Mouse (Mus musculus) adrenal gland, postnatal 14 days (tissue): Measurements from ENCODE around the gene Carmil3. TPM values are rescaled to one million over a fixed set of nuclear protein-coding genes. Genes with fewer than 3 reads are reported as not detected.
A peak's percentile ranks its signal among the peaks of the same experiment; 100 is the strongest.

Experiments
- DNase-seq: peaks from one replicate; pipeline ENCODE4 v3.0.0; 2021; ENCODE audit warnings: mixed read lengths
- total RNA-seq: library from RNA; stranded (reverse); gene quantifications from 2 replicates; pipeline ENCODE4 v1.2.3, GENCODE M21; 2021

Carmil3 gene
- total RNA-seq, 1 experiment from 2014 or later = 6.9 TPM

DNA sequence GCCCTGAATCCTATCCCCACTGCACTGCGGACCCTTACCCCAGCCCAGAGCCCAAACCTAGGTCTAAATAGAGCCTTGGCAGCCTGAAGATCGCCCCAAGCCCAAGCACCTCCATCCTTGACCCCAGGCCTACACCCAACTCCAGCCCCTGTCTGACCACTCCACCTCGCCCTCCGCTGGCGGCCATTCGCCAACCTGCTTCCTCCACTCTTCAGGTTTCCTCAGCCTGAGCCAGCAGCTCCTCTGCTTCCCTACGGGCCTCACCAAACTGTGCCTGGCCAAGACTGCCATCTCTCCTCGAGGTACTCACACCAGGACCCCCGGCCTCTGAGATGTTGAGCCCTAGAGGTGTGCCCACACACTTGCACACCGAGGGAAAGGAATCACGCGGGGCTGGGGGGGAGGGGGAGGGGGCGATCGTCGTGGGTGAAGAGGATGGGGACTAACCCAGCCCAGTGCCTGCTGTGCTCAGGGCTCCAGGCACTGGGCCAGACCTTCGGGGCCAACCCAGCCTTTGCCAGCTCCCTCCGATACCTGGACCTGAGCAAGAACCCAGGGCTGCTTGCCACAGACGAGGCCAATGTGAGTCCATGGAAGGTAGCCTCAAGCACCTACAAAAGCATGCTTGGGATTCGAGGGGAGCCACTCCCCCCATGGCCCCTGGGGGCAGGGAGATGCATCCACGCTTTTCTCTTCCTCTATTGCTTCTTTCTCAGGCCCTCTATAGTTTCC is 5.2 kb downstream of the Carmil3 start:
- DNase-seq = no peak

DNA sequence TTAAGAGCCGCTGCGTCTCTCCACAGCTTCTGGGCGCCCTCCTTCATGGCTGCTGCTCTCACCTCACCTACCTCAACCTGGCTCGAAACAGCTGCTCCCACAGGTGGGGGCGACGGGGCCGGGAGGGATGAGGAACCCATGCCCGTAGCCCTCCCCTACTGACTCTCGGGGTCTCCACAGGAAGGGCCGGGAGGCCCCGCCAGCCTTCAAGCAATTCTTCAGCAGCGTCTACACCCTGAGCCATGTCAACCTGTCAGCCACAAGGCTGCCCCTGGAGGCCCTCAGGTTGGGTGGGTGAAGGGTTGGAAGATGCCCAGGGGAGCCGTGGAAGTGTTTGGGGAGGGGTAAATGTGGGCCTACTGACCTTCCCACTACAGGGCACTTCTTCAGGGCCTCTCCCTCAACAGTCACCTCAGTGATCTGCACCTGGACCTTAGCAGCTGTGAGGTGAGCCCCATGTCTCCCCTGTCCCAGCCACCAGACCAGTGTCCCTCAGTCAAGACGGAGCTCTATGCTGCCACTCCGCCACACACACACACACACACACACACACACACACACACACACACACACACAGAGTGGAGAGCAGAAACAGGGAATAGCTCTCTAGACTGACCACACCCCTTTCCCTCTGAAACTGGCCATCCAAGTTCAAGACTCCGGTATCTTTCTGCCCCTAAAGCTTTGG is 6.5 kb downstream of the Carmil3 start:
- no peak for DNase-seq

DNA sequence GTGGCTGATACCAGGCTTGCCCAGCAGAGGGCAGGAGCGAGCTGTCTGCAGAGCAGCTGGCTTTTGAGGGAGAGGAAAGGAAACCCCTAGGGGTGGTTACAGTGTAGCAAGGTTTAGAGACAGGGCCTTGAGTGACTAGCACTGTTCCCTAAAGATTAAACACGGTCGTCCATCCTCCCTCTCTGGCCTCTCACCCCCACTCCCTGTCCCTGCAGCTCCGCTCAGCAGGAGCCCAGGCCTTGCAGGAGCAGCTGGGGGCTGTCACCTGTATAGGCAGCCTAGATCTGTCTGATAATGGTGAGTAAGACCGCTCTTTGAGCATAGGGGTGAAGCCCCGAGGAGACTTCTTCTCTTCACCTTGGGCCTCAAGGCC is 7.0 kb downstream of the Carmil3 start:
- peak; percentile 93 for DNase-seq

DNA sequence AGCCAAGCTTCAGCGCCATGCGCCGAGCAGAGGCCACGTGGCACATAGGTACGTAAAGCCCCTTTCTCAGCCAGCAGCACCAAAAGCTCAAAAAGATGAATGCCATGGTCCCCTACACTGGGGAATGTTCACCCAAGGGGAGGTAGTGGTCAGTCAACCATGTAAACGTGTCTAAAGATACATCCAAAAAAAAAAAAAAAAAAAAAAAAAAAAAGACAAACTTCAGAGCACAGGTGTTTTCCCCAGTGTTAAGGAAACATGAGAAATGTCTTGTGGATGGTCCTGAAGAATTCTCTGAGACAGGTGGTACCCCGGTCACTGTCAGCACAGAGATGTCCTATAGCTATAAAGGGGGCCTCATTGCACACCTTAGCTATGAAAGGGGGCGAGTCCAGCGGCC is 15.2 kb downstream of the Carmil3 start:
- DNase-seq = no peak

DNA sequence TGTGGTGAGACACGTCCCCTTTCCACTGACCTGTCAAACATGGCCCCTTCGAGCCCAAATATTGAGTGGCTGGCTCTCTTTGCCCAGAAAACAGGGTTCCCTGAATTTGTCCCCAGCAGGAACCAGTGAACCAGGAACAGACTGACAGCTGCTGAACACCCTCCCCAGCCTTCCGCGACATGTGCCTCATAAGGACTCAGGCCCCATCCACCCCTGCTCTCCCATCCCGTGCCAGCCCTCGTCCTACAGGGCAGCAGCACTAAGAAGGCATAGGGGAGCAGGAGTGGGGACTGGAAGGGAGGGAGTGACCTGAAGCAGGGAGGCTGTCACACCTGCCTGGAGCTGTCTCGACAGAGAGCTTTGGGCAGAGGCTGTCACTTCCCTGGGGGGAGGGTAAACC is 17.4 kb downstream of the Carmil3 start:
- no peak for DNase-seq

DNA sequence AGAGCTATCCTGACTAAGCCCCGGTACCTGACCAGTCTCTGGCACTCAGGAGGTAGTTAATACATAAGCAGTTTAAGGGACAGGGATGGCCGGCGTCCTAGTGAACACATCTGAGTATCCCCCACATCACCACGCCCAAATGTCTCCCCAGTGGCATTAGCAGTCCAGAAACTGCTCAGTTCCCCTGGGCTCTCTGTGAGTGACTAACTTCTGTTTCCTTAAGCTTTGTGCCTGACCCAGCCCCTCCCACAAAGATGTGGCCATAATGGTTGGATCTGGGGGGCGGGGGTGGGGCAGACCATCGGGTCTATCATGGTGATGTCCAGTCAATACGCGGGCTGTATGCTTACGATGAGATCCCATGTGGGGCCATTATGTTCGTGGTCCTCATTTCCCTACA is 19.1 kb downstream of the Carmil3 start:
- no peak for DNase-seq

DNA sequence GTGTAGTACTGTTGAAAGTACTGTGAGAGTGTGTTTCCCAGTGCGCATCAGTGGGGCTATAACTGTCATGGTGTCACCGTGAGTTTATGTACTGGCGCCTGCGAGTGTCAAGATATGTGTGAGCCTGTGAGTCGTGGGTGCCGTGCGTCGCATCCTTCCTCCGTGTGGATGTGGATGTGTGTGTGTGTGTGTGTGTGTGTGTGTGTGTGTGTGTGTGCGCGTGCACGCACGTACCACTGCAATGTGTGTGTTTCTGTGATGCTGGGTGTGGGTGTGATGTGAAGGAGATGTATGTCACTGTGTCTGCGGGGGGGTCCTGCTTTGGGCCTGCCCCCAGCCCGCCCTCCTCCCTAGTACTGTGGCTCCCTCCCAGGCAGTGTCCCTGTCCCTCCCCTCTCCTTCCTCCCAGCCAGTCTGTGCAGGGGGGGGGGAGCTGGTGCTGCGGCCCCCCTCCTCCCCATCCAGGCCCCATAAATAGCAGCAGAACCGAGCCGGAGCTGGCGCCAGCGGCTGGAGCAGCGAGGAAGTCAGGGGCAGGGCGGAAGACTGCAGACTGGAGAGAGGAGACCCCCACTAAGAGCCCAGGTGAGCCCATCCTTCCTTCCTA is 19.8 kb downstream of the Carmil3 start, which contains the start of gene Cpne6:
TSS of gene Cpne6 (plus strand) at position 321 of the 607 bp plus-strand sequence.
- DNase-seq = no peak

DNA sequence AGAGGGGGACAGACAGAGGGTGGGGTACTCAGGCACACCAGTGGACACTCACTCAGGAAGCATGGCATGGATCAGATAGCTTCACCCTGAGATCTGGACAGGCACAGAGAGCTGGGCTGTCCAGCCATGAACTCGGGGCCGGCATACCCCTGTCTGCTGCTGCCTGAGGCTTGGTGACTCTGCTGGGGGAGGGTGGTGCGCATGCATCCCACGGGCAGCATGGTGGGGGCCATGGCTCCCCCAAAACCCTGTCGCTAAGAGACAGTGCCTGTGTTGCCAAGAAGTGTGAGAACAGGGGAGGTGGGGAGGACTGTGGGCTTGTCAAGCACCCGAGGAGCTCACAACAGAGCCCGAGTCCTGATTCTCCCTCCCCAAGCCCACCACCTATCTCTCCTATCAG is 20.6 kb downstream of the Carmil3 start:
- DNase-seq = no peak

DNA sequence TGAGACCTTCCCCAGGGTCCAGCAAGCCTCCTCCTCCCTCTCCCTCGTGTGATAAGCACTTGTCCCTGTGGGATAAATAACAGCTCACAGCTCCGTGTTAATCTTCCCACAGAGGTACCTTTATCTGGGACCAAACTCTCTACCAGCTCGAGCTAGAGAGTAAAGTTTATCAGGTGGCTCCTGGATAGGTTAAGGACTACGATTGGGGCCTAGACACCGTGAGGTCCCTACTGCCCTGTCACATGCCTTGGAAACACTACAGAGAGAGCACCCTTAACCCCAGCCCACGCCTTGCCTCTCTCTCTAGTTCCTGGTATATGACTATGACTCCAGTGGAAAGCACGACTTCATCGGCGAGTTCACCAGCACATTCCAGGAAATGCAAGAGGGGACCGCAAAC is 23.5 kb downstream of the Carmil3 start:
- no peak for DNase-seq

DNA sequence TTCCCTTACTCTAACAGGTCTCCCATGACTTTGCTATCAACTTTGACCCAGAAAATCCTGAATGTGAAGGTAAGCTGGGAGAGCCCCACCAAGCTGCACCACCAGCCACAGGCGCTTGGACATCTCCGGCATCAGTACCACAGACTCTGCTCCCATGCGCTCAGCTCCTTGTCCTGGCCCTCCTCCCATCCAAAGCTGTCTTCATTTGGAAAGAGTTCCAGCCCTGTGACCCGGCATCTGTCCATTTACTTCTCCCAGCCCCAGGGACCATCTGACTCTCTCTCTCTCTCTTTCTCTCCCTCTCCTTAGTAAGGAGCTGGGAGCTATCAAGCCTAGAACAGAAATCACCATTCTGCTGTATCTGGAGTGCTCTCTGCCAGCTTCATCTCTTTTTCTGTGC is 25.4 kb downstream of the Carmil3 start:
- DNase-seq = no peak

DNA sequence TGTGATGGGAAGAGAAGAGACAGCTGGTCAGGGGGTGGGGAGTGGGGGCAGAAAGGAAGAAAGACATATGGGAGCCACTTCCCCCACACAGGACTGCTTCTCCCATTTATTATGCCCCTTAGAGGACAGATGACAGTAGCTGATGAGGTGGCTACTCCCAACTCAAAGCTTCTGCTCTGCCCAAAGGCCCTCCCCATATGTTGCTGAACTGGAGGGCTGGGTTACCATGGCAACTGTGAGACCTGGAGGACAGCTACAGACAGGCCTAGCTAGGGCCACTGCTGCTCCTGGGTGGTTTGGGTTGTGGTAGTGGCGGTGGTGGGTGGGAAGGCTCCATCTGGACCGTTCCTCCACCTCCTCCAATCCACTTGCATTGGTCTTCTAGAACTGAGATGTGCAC is 28.4 kb downstream of the Carmil3 start:
- no peak for DNase-seq

DNA sequence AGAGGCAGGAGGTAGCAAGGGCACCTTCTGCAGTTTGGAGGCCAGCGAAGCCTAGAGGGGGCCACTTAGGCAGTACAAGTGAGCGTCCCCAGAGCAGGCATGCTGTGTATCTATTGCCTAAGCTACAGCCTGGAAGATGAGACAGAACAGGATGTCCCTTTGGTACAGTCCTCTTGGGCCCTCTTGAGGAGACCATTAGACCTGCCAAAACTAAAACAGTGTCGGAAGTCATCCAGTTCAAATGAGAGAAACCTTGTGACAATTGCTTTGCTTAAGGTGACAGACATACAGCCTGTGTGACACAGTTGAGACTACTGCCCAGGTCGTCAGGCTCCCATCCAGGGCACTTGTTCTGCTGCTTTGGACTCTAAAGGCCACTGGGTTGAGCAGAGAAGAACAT is 29.2 kb downstream of the Carmil3 start:
- DNase-seq = no peak

DNA sequence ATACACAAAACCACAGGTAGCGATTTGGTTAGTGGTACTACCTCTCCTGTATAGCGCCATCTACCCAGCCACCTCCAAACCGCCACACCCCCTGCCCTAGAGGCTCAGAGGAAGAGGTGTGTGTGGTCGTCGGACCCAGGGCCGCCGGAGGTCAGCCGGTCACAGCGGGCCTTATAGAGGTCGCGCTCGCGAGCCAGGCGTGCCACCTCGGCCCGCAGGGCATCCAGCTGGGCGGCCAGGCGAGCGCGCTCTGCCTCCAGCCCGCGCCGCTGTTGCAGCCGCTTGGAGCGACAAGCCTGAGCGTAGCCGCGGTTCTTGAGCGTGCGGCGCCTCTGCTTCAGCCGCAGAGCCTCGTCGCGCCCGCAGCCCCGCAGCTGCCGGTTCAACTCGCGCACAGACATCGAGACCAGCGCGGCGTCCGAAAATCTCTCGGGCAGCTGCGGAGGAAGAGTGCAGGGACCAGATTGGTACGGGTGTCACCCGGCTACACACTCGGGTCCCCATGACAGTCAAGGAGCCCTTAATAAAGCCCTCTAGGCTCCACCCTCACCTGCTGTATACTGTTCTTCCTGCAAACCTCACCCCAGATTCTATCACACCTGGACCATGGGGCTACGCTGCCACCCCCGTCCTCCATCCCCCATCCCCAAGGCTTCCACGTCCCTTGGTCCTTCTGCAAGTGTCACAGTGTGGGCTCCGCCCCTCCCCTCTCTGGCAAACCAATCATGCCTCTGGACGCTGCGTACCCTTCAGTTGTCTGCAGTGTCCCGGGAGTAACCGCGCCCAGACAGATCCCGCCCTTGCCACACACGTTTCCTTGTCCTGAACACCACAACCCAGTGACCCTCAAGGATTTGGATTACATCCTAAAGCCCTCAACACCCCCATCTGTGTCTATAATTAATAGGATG is 30.3 kb downstream of the Carmil3 start:
- DNase-seq = peak; percentile 49

DNA sequence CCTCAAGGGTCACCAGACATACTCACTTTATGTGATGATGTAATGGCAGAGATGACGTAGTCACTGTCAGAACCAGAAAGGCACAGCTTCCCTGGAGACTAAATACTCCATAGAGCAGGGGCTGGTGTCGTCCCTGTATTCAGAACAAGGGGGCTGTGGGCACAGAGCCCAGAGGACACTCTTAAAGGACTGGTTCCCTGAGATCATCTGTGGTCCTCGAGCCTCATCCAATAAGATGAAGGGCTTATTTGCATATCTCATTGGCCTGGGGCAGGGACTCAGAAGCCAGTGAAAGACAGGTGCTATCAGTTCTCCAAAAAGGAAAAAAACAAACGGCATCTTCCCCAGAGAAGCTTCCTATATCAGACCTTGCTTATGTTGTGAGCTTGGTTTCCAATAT is 33.6 kb downstream of the Carmil3 start:
- no peak for DNase-seq

DNA sequence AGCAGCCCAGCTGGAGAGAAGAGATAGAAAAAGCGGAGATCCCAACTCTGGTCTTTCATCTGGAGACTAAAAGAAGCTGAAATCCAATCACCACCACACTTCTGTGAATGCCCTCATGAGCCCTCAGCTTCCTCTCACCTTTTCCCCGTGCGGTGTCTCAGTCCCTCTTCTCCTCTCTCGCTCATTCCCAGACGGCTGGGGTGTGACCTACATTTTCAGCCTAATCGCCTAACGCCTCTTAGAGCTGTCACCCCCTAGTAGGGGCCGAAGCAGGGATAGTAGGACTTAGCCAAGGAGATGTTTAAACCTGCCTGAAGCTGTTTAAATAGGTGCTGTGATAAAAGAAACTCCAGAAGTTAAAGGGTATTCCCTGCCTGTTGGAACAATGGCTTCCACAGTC is 34.3 kb downstream of the Carmil3 start, which contains the start of gene Nrl:
TSS of gene Nrl (minus strand) at position 197 of the 400 bp plus-strand sequence.
- DNase-seq = no peak

DNA sequence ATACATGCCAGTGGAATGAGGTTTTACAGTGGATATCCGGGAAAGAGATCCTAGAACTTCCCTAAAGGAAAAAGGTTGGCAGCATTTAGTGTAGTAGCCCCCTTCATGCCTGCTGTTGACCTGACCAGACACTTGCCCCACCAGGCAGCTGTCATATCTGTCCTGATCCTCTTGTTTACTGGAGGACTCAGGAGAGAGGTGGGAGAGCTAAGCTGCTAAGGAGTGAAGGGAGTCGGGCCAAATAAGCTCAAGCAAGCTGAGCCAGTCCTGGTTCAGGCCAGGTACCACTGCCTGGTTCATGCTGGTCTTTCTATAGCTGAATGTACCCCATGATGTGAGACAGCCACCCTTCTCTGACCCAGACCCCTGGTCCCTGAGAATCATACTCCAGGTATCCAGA is 36.2 kb downstream of the Carmil3 start:
- no peak for DNase-seq

DNA sequence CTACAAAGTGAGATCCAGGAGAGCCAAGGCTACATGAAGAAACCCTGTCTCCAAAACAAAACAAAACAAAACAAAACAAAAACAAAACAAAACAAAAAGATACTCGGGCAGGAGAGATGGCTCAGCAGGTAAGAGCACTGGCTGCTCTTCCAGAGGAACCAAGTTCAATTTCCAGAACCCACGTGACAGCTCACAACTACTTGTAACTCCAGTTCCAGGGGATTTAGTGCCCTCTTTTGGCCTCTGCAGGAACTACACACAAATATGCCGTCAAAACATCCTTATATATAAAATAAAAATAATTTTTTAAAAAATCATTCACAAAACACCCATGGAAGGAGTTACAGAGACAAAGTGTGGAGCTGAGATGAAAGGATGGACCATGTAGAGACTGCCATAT is 37.5 kb downstream of the Carmil3 start:
- peak; percentile 28 for DNase-seq

DNA sequence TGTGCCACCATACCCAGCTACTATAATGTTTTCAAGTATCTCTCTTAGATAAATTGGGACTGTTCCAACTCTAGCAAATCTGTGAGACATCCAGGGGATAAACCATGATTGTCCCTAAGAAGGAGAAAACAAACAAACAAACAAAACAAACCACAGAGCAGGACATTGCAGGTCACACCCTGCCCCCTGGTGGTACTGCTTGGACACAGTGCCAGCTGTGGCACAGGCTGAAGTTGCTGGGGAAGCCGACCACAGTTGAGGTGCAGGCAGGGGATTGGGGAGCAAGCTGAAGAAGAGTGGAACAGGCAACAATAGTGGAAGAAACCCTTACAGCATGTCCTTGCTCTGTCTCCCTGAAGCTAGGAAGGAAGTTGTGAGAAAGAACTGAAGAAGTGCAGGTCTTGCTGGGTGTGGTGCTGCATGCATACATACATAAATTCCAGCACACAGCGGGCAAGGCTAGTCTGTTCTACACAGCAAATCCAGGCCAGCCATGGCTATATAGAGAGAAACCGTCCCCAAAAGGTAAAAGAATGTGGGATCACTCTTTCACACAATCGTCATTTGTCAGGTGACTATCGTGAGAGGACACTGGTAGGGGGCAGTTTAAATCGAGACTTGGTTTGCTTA is 45.8 kb downstream of the Carmil3 start:
- DNase-seq = peak; percentile 74

DNA sequence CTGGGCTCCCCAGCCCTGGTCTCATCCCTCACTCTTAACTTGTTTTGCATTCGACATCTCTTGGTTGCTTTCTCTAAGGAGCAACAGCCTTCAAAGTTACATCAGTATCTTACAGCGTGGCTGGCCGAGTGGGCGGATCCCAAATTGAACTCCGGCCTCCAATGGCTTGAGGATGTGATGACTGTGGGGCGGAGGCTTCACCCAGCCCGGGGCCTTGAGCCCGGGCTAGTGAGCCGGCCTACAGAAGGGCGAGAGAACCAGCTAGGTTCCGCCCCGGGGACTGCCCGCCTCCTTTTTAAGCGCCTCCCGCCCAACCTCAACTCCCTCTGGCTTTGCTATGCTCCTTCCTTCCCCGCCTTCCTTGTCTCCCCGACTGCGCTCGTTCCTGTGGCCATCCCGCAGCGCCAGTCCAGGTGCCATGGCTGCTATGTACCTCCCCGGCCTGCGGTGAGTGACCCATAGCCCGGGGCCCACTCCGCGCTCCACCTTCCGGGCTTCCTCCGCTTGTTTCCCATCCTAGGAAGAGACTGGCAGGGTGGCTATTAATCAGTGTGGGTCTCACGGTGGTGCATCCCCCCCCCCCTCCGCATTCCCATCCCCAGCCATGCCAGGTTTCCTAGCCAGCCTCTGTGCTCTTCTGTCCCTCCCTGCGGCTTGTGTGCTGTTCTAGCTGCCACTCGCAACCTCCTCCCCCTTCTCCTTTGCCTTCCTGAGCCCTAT is 49.8 kb downstream of the Carmil3 start, which contains the start of gene Pck2:
TSS of gene Pck2 (plus strand) at position 200 of the 720 bp plus-strand sequence.
- peak; percentile 95 for DNase-seq

DNA sequence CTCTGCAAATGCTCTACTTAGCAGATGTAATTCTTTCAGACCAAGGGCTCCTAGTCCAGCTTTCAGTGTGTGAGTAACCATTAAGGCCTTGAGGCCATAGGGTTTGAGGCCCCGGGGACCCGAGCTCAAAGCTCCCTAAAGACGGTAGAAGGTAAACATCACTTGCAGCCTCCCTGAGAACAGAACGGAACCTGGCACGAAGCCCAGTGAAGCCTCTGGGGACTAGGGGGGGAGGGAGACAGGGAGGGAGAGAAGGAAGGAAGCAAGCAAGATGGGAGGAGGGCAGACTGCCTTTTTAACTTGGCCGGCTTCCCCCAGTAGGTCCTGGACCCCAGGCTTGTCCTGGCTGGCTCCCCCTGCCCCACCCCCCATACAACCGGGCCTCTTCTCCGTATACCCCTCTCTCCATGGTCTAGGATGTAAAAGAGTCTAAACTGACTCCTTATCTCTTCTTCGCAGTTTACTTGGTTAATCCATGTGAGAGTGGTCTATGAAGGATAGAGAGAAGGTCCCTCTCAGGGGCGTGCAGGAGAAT is 50.4 kb downstream of the Carmil3 start:
- peak; percentile 93 for DNase-seq

DNA sequence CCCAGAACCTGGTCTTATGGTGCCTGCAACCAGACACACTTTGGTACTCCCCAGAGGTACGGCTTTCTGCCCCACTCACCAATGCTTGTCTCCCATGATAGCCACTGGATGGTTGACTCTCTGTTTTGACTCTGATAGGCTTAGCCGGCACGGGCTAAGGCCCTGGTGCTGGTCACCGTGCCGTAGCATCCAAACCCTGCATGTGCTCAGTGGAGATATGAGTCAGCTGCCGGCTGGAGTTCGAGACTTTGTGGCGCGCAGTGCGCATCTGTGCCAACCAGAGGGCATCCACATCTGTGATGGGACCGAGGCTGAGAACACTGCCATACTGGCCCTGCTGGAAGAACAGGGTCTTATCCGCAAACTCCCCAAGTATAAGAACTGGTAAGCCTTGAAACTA is 51.8 kb downstream of the Carmil3 start:
- no peak for DNase-seq
